Mouse (Mus musculus): ENCODE data around the gene Peak1. TPM values are rescaled to one million over a fixed set of nuclear protein-coding genes. Genes with fewer than 3 reads are reported as not detected.

Peak1 gene
- polyA plus RNA-seq, 1 experiment from 2014 or later: 7.8 TPM

GRCm38 (mm10) chr9:56302921-56303465, 114.9 kb downstream of the Peak1 start:
- Histone ChIP-seq H3K9me3 (ENCODE audit: control insufficient read depth, low read length) (no peaks in the 10 kb centered on the region), H3K4me2 (ENCODE audit: low read depth, low read length) (no peak overlapping the region), H3K36me3 (ENCODE audit: control insufficient read depth, insufficient read depth, low read length) (no peaks in the 10 kb centered on the region), H3K4me3 (ENCODE audit: low read length) (no peak overlapping the region), H3K27ac (ENCODE audit: low read length) (no peak overlapping the region; the same call in 1 of the 2 replicates), H3K4me1 (ENCODE audit: control insufficient read depth, insufficient read depth, low read length) (no peaks in the 10 kb centered on the region), H3K27me3 (replicated peaks; ENCODE audit: control insufficient read depth, insufficient read depth, low read length) (no peaks in the 10 kb centered on the region), H3K9ac (ENCODE audit: low read depth, low read length) (no peak overlapping the region)
- 40% methylated on average over 3 of the region's 3 CpGs for WGBS
- ATAC-seq: no peak

- H3K4me1 ChIP-seq (ENCODE audit: control insufficient read depth, insufficient read depth, low read length): no peaks in the 10 kb centered on the region
- WGBS: 91% methylated on average over 2 of the region's 2 CpGs
- no peak for ATAC-seq
- H3K27ac ChIP-seq (ENCODE audit: low read length): no peak overlapping the region
- H3K4me2 ChIP-seq (ENCODE audit: low read depth, low read length): no peak overlapping the region
- no peak overlapping the region for H3K9ac ChIP-seq (ENCODE audit: low read depth, low read length)
- no peak overlapping the region for H3K4me3 ChIP-seq (ENCODE audit: low read length)
- H3K27me3 ChIP-seq (replicated peaks; ENCODE audit: control insufficient read depth, insufficient read depth, low read length): no peaks in the 10 kb centered on the region
- no peaks in the 10 kb centered on the region for H3K36me3 ChIP-seq (ENCODE audit: control insufficient read depth, insufficient read depth, low read length)
- H3K9me3 ChIP-seq (ENCODE audit: control insufficient read depth, low read length): no peaks in the 10 kb centered on the region
Observed at GRCm38 (mm10) chr9:56290019-56290418, 127.8 kb downstream of the Peak1 start.

GRCm38 (mm10) chr9:56282481-56282880, 135.4 kb downstream of the Peak1 start:
- Histone ChIP-seq H3K36me3 (ENCODE audit: control insufficient read depth, insufficient read depth, low read length) (no peaks in the 10 kb centered on the region), H3K27me3 (replicated peaks; ENCODE audit: control insufficient read depth, insufficient read depth, low read length) (no peaks in the 10 kb centered on the region), H3K9me3 (ENCODE audit: control insufficient read depth, low read length) (no peaks in the 10 kb centered on the region), H3K27ac (ENCODE audit: low read length) (no peak overlapping the region), H3K4me2 (ENCODE audit: low read depth, low read length) (no peak overlapping the region), H3K9ac (ENCODE audit: low read depth, low read length) (no peak overlapping the region), H3K4me1 (ENCODE audit: control insufficient read depth, insufficient read depth, low read length) (no peaks in the 10 kb centered on the region), H3K4me3 (ENCODE audit: low read length) (no peak overlapping the region)
- WGBS: 80% methylated on average over 5 of the region's 5 CpGs
- ATAC-seq: no peak

- no peak overlapping the region for H3K27ac ChIP-seq (ENCODE audit: low read length)
- H3K4me3 ChIP-seq (ENCODE audit: low read length): no peak overlapping the region
- H3K36me3 ChIP-seq (ENCODE audit: control insufficient read depth, insufficient read depth, low read length): no peaks in the 10 kb centered on the region
- no peak overlapping the region for H3K4me2 ChIP-seq (ENCODE audit: low read depth, low read length)
- no peak for ATAC-seq
- H3K4me1 ChIP-seq (ENCODE audit: control insufficient read depth, insufficient read depth, low read length): peaks cover 3% of the 10 kb centered on the region; the same call in 1 of the 2 replicates
- no peak overlapping the region for H3K9ac ChIP-seq (ENCODE audit: low read depth, low read length)
- 82% methylated on average over 3 of the region's 3 CpGs for WGBS
- no peaks in the 10 kb centered on the region for H3K27me3 ChIP-seq (replicated peaks; ENCODE audit: control insufficient read depth, insufficient read depth, low read length)
- no peaks in the 10 kb centered on the region for H3K9me3 ChIP-seq (ENCODE audit: control insufficient read depth, low read length)
Observed at GRCm38 (mm10) chr9:56273576-56273975, 144.3 kb downstream of the Peak1 start.

- Histone ChIP-seq H3K27ac (ENCODE audit: low read length) (no peak overlapping the region; the same call in 1 of the 2 replicates), H3K4me2 (ENCODE audit: low read depth, low read length) (peak overlapping the region; percentile 27; the same call in 1 of the 2 replicates), H3K9ac (ENCODE audit: low read depth, low read length) (no peak overlapping the region), H3K27me3 (replicated peaks; ENCODE audit: control insufficient read depth, insufficient read depth, low read length) (no peaks in the 10 kb centered on the region), H3K4me1 (ENCODE audit: control insufficient read depth, insufficient read depth, low read length) (peaks cover 3% of the 10 kb centered on the region; the same call in 1 of the 2 replicates), H3K9me3 (ENCODE audit: control insufficient read depth, low read length) (no peaks in the 10 kb centered on the region), H3K36me3 (ENCODE audit: control insufficient read depth, insufficient read depth, low read length) (no peaks in the 10 kb centered on the region), H3K4me3 (ENCODE audit: low read length) (no peak overlapping the region)
- WGBS: 55% methylated on average over 2 of the region's 2 CpGs
- peak; percentile 97 for ATAC-seq
Observed at GRCm38 (mm10) chr9:56272247-56272598, 145.6 kb downstream of the Peak1 start.

- peak; percentile 97 for ATAC-seq
- H3K27ac ChIP-seq (ENCODE audit: low read length): peak overlapping the region; percentile 36
Observed at GRCm38 (mm10) chr9:56271326-56272246, 146.3 kb downstream of the Peak1 start.

DNA sequence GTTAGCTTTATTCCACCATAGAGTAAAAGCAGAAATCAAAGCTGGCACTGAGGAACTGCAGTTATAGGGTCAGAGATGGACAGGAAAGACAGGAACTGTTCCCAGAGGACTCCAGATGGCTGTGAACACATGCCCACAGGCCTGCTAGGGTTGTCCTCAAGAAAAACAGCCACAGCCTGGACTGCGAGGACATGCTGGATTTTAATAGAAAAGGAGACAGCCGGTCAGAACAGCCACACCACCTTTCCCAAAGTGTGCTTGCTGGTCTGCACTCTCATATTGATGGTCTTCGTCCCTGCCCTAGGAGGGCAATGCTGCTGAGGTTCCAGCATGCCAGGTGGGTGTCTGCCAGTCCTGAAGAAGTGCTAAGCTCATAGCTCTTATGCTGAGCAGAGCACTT, 148.8 kb downstream of the Peak1 start:
- H3K4me3 ChIP-seq (ENCODE audit: low read length): no peak overlapping the region
- H3K4me2 ChIP-seq (ENCODE audit: low read depth, low read length): no peak overlapping the region
- H3K27ac ChIP-seq (ENCODE audit: low read length): no peak overlapping the region
- no peak for ATAC-seq
- H3K9ac ChIP-seq (ENCODE audit: low read depth, low read length): no peak overlapping the region
- no peaks in the 10 kb centered on the region for H3K9me3 ChIP-seq (ENCODE audit: control insufficient read depth, low read length)
- H3K4me1 ChIP-seq (ENCODE audit: control insufficient read depth, insufficient read depth, low read length): peaks cover 7% of the 10 kb centered on the region; the same call in 1 of the 2 replicates
- no peaks in the 10 kb centered on the region for H3K36me3 ChIP-seq (ENCODE audit: control insufficient read depth, insufficient read depth, low read length)
- 83% methylated on average over 3 of the region's 3 CpGs for WGBS
- no peaks in the 10 kb centered on the region for H3K27me3 ChIP-seq (replicated peaks; ENCODE audit: control insufficient read depth, insufficient read depth, low read length)

More at GRCm38 (mm10) chr9:56271326-56272246, 146.3 kb downstream of the Peak1 start:
- H3K9me3 ChIP-seq (ENCODE audit: control insufficient read depth, low read length): no peaks in the 10 kb centered on the region
- H3K36me3 ChIP-seq (ENCODE audit: control insufficient read depth, insufficient read depth, low read length): no peaks in the 10 kb centered on the region
- 66% methylated on average over 21 of the region's 21 CpGs for whole genome bisulfite sequencing
- peak overlapping the region; percentile 23 for H3K4me2 ChIP-seq (ENCODE audit: low read depth, low read length)
- no peaks in the 10 kb centered on the region for H3K27me3 ChIP-seq (replicated peaks; ENCODE audit: control insufficient read depth, insufficient read depth, low read length)
- H3K4me3 ChIP-seq (ENCODE audit: low read length): no peak overlapping the region
- peaks cover 3% of the 10 kb centered on the region; the same call in 1 of the 2 replicates for H3K4me1 ChIP-seq (ENCODE audit: control insufficient read depth, insufficient read depth, low read length)
- no peak overlapping the region for H3K9ac ChIP-seq (ENCODE audit: low read depth, low read length)

DNA sequence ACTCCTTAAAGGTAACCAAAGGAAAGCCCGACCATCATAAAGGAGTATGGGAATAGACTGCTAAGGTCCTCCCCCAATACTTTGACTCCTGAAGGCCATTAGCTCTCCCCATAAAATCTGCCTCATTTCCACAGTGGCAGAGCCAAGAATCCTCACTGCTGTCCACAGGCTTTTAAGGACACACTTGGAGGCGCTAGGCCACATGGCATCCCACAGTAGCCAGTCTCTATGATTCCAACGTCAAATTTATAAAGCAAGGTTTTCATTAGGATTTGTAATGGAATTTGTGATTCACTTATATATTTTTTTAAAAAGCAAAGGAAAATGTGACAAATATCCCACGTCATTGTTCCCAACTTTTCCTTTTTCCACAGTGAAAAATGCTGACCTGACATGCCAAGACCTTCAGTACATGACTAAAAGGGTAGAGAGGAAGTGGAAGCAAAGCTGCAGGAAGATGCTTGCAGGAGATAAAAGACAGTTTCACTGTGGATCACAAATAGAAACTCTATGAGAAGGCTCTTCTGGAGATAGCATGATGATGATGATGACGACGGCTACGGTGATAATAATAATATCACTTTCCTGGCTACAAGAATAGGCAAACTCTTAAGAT, 151.6 kb downstream of the Peak1 start:
- WGBS: 86% methylated on average over 7 of the region's 7 CpGs
- H3K4me2 ChIP-seq (ENCODE audit: low read depth, low read length): no peak overlapping the region
- no peaks in the 10 kb centered on the region for H3K27me3 ChIP-seq (replicated peaks; ENCODE audit: control insufficient read depth, insufficient read depth, low read length)
- no peaks in the 10 kb centered on the region for H3K36me3 ChIP-seq (ENCODE audit: control insufficient read depth, insufficient read depth, low read length)
- no peak for ATAC-seq
- no peak overlapping the region for H3K9ac ChIP-seq (ENCODE audit: low read depth, low read length)
- no peak overlapping the region for H3K4me3 ChIP-seq (ENCODE audit: low read length)
- peaks cover 12% of the 10 kb centered on the region for H3K4me1 ChIP-seq (ENCODE audit: control insufficient read depth, insufficient read depth, low read length)
- H3K27ac ChIP-seq (ENCODE audit: low read length): no peak overlapping the region
- no peaks in the 10 kb centered on the region for H3K9me3 ChIP-seq (ENCODE audit: control insufficient read depth, low read length)

DNA sequence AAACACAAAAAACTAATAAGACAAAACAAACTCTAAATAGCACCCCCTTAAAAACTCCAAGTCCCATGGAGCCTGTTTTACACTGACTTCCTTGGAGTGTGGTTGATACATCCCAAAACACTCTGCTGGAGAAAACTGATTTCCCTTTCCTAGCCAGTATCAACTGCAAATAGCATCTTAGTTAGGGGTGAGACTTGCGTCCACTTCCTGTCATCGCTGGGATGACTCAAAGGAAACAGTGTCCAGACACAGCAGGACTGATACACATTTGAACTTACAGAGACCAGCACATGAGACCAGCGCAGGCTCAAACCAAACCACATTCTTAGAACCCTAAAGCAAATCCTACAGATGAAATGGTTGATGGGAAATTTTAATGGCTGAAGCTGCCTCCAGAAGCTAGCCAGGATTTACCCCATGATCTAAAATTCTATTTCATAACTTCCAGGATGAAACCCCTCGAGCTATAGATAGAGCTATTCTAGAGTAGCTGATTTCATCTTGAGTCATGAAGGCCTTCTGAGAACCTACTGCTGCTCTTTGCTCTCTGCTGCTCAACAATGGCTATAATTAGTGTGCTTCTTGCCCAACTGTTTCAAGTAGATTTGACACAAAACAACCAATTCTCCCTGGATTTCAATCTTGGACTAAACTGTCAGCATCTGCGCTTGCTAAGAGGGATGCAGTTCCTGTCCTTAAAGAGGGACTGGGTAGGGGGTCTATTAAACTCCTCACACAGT, 152.2 kb downstream of the Peak1 start:
- H3K9ac ChIP-seq (ENCODE audit: low read depth, low read length): no peak overlapping the region
- H3K9me3 ChIP-seq (ENCODE audit: control insufficient read depth, low read length): no peaks in the 10 kb centered on the region
- no peak for ATAC-seq
- H3K27ac ChIP-seq (ENCODE audit: low read length): no peak overlapping the region
- no peaks in the 10 kb centered on the region for H3K36me3 ChIP-seq (ENCODE audit: control insufficient read depth, insufficient read depth, low read length)
- peaks cover 10% of the 10 kb centered on the region; the same call in 1 of the 2 replicates for H3K4me1 ChIP-seq (ENCODE audit: control insufficient read depth, insufficient read depth, low read length)
- H3K4me3 ChIP-seq (ENCODE audit: low read length): no peak overlapping the region
- no peaks in the 10 kb centered on the region for H3K27me3 ChIP-seq (replicated peaks; ENCODE audit: control insufficient read depth, insufficient read depth, low read length)
- WGBS: 78% methylated on average over 5 of the region's 5 CpGs
- no peak overlapping the region for H3K4me2 ChIP-seq (ENCODE audit: low read depth, low read length)
